Mouse (Mus musculus) G1E (cell line): Measurements from ENCODE around the gene Apold1. TPM values are rescaled to one million over a fixed set of nuclear protein-coding genes. Genes with fewer than 3 reads are reported as not detected.
A peak's percentile ranks its signal among the peaks of the same experiment; 100 is the strongest.

Source experiments
- ATAC-seq: 2 replicates; pipeline ENCODE4 v1.8.0; 2016; ENCODE audit warnings: mild to moderate bottlenecking; ENCODE audit not compliant: insufficient number of reproducible peaks, poor library complexity, low FRiP score, severe bottlenecking; ENCODE audit errors: extremely low read depth
- DNase-seq: peaks from one replicate; pipeline ENCODE4 v3.0.0; 2012; ENCODE audit warnings: low spot score
- H3K27me3 ChIP-seq: 2 replicates; pipeline ENCODE4 v1.6.1; 2012; ENCODE audit warnings: mild to moderate bottlenecking, low read length, inconsistent platforms; ENCODE audit not compliant: insufficient read depth
- H3K36me3 ChIP-seq: replicated peaks from 2 replicates; pipeline ENCODE3; 2012; ENCODE audit warnings: mild to moderate bottlenecking, inconsistent platforms
- H3K4me1 ChIP-seq: 2 replicates; pipeline ENCODE4 v1.6.1; 2012; ENCODE audit warnings: low read depth, low read length, inconsistent platforms, mixed read lengths; ENCODE audit not compliant: insufficient read depth
- H3K4me3 ChIP-seq: 2 replicates; pipeline ENCODE4 v1.5.1; 2012; ENCODE audit warnings: low read depth, mild to moderate bottlenecking, inconsistent platforms, low read length, moderate library complexity, mixed read lengths
- H3K9me3 ChIP-seq: replicated peaks from 2 replicates; pipeline ENCODE4 v1.6.1; 2012; ENCODE audit warnings: inconsistent platforms
- CTCF ChIP-seq: IDR thresholded peaks from 2 replicates; pipeline ENCODE4 v1.5.1; 2012; ENCODE audit warnings: low read depth, low read length, inconsistent platforms, mixed read lengths
- GATA1 ChIP-seq: IDR thresholded peaks from 2 replicates; pipeline ENCODE4 v1.6.1; 2012; ENCODE audit warnings: borderline replicate concordance, low read length, inconsistent platforms, mixed read lengths
- GATA2 ChIP-seq: IDR thresholded peaks from 2 replicates; pipeline ENCODE4 v1.6.1; 2012; ENCODE audit warnings: low read depth, low read length, inconsistent platforms, borderline replicate concordance
- POLR2AphosphoS5 ChIP-seq: IDR thresholded peaks from 2 replicates; pipeline ENCODE4 v1.6.1; 2012; ENCODE audit warnings: low read depth, low read length, inconsistent platforms; ENCODE audit not compliant: insufficient replicate concordance
- TAL1 ChIP-seq: conservative IDR thresholded peaks from 2 replicates; pipeline ENCODE4 v1.6.1; 2012; ENCODE audit warnings: low read depth, low read length, inconsistent platforms, mixed read lengths
- polyA plus RNA-seq: library from polyadenylated mRNA; stranded (reverse); fragments of >175 nt; gene quantifications from 2 replicates; pipeline ENCODE4 v1.2.3, GENCODE M21; 2012
- total RNA-seq, 2 experiments: library from RNA; stranded (forward) in 1 of 2; stranded (reverse) in 1 of 2; fragments of 200-1000 nt in 1 of 2; fragments of >200 nt in 1 of 2; fragmentation: Nextera tagmentation in 1 of 2; gene quantifications; 2 replicates each; pipeline ENCODE4 v1.2.3; 2014 to 2017

Apold1 gene
- total and polyA plus RNA-seq, 3 experiments: 0.16 to 0.98 (median 0.83) TPM

GRCm38 (mm10) chr6:134951364-134951763 lies 30.2 kb upstream of the Apold1 start:
- Histone ChIP-seq H3K4me1 (peaks cover 53% of the 10 kb centered on the region), H3K27me3 (no peaks in the 10 kb centered on the region), H3K4me3 (no peak overlapping the region; the same call in 1 of the 2 replicates), H3K36me3 (peaks cover 50% of the 10 kb centered on the region), H3K9me3 (no peaks in the 10 kb centered on the region)
- no peak for TF ChIP-seq POLR2AphosphoS5
- TF ChIP-seq TAL1: no peak
- no peak for TF ChIP-seq GATA1
- no peak for TF ChIP-seq CTCF
- TF ChIP-seq GATA2: no peak
- ATAC-seq (peak; percentile 77), DNase-seq (no peak)

- TF ChIP-seq CTCF (no peak), POLR2AphosphoS5 (no peak), TAL1 (no peak), GATA2 (no peak), GATA1 (no peak)
- DNase-seq (no peak), ATAC-seq (no peak)
- peaks cover 29% of the 10 kb centered on the region for H3K4me1 ChIP-seq
- H3K9me3 ChIP-seq: no peaks in the 10 kb centered on the region
- no peak overlapping the region for H3K4me3 ChIP-seq
- peaks cover 40% of the 10 kb centered on the region for H3K36me3 ChIP-seq
- H3K27me3 ChIP-seq: no peaks in the 10 kb centered on the region
Measured at GRCm38 (mm10) chr6:134953976-134954375, 27.5 kb upstream of the Apold1 start.

GRCm38 (mm10) chr6:134956388-134956787 lies 25.1 kb upstream of the Apold1 start:
- Histone ChIP-seq H3K36me3 (peaks cover 27% of the 10 kb centered on the region), H3K27me3 (no peaks in the 10 kb centered on the region), H3K4me3 (no peak overlapping the region), H3K9me3 (no peaks in the 10 kb centered on the region), H3K4me1 (peaks cover 13% of the 10 kb centered on the region)
- TF ChIP-seq POLR2AphosphoS5: no peak
- no peak for TF ChIP-seq GATA1
- no peak for TF ChIP-seq TAL1
- no peak for TF ChIP-seq CTCF
- TF ChIP-seq GATA2: no peak
- no peak for ATAC-seq
- no peak for DNase-seq

- DNase-seq: no peak
- peaks cover 2% of the 10 kb centered on the region for H3K36me3 ChIP-seq
- no peak for TF ChIP-seq CTCF
- no peak for TF ChIP-seq GATA1
- TF ChIP-seq GATA2: no peak
- TF ChIP-seq POLR2AphosphoS5: no peak
- no peak for ATAC-seq
- H3K9me3 ChIP-seq: 0 out of 2 replicates have a peak, but pooled peaks cover 3% of the 10 kb centered on the region
- peaks cover 8% of the 10 kb centered on the region for H3K4me1 ChIP-seq
- H3K27me3 ChIP-seq: no peaks in the 10 kb centered on the region
- H3K4me3 ChIP-seq: no peak overlapping the region
Measured at GRCm38 (mm10) chr6:134961286-134961685, 20.2 kb upstream of the Apold1 start.

- Histone ChIP-seq H3K27me3 (no peaks in the 10 kb centered on the region), H3K9me3 (0 out of 2 replicates have a peak, but pooled peaks cover 3% of the 10 kb centered on the region), H3K4me1 (peaks cover 8% of the 10 kb centered on the region), H3K4me3 (no peak overlapping the region), H3K36me3 (no peaks in the 10 kb centered on the region)
- TF ChIP-seq POLR2AphosphoS5 (no peak), TAL1 (no peak), GATA2 (no peak), GATA1 (no peak), CTCF (no peak)
- ATAC-seq (no peak), DNase-seq (no peak)
Measured at GRCm38 (mm10) chr6:134961858-134962517, 19.5 kb upstream of the Apold1 start.

- ATAC-seq (no peak), DNase-seq (no peak)
- no peak overlapping the region for H3K4me3 ChIP-seq
- H3K9me3 ChIP-seq: 0 out of 2 replicates have a peak, but pooled peaks cover 3% of the 10 kb centered on the region
- H3K4me1 ChIP-seq: peaks cover 8% of the 10 kb centered on the region
- TF ChIP-seq CTCF (no peak), GATA2 (no peak), POLR2AphosphoS5 (no peak), GATA1 (no peak), TAL1 (no peak)
- H3K27me3 ChIP-seq: no peaks in the 10 kb centered on the region
- H3K36me3 ChIP-seq: no peaks in the 10 kb centered on the region
Measured at GRCm38 (mm10) chr6:134962518-134962893, 19.0 kb upstream of the Apold1 start.

- no peak for ATAC-seq
- TF ChIP-seq GATA1 (no peak), GATA2 (no peak), TAL1 (no peak), CTCF (no peak), POLR2AphosphoS5 (no peak)
Measured at GRCm38 (mm10) chr6:134963910-134964309, 17.6 kb upstream of the Apold1 start.

More at GRCm38 (mm10) chr6:134963910-134964309, 17.6 kb upstream of the Apold1 start:
- Histone ChIP-seq H3K9me3 (0 out of 2 replicates have a peak, but pooled peaks cover 3% of the 10 kb centered on the region), H3K36me3 (no peaks in the 10 kb centered on the region), H3K4me1 (peaks cover 11% of the 10 kb centered on the region), H3K27me3 (no peaks in the 10 kb centered on the region), H3K4me3 (no peak overlapping the region)
- DNase-seq: no peak
